Mouse (Mus musculus): Measurements from ENCODE around the gene Gm43517.

The Gm43517 gene

DNA sequence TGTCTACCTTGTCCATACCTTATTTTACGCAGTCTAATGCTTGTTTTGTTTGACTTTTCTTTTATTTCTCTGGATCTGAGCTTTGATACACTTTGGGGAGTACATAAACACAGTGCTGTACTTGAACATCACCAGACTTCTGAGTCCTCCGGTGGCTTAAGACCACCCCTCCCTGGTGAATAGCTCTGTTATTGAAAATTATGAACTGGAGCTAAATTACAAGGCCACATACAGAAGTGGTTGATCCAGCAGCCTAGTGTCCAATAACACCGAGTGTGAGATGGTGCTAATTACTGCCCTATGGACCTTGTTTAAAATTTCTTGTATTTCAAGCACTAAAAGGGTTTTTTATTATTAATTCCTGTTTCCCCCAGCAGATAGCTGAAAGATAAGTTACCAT lies 33.0 kb downstream of the Gm43517 start:
- no peak for DNase-seq
